Mouse (Mus musculus): ENCODE measurements around the gene Actr2.

The Actr2 gene

DNA sequence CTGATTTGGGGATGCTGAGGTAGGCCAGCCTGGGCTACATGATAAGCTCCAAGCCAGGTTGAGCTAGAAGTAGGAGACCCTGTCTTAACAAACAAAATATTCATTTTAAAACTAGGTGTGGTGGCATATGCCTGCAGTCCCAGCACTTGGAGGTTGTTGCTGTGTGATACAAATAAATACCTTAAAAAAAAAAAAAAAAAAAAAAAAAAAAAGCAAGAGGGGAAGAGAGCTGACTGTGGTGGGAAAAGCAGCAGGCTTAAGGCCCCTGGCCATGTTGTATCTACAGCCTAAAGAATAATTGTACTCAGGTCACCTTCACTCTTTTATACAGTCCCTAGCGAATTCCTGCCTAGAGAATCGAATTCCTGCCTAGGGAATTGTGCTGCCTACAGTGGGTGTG is 93.8 kb downstream of the Actr2 start:
- in situ Hi-C loops (cut with MboI, MseI), result loop anchor here (25.0 kb wide), 1 partner anchor 982 kb away; no protein-coding TSS in a partner anchor

DNA sequence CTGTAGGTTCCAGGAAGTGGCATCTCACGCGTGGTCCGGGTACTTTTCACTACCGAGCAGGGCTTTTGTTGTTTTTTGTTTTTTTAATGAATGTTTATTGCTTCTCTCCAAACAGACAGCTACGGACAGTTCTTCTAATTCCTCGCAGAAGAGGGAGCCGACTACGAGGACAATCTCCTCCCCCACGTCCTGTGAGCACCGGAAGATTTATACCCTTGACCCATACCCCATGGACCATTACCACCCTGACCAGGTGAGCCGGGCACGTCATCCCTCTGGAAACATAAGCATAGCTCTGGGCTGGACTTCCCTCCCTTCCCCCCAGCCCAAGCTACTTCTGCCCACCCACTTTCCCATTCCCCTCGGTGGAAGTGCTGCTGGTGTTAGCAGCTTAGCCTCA is 94.8 kb downstream of the Actr2 start:
- in situ Hi-C loops (cut with MboI, MseI), result loop anchor here (25.0 kb wide), 1 partner anchor 981 kb away; no protein-coding TSS in a partner anchor

DNA sequence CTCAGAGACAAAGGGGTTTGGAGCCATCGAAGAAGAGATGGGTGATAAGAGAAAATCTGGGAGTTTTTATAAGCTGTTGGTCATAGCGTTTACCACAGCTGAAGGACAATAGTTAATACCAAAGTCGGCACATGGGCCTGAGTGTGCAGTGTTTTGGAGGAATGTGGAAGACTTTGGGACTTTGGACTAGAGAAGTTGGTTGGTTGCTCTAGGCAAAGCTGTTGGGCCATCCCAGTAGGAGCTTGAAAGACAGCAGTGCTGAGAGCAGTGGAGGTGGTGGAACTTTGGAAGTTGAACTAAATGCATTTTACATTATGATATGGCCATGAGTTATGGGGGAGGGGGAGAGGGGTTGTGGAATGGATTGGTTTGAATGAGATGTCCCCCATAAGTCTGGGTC is 99.3 kb downstream of the Actr2 start:
- in situ Hi-C loops (cut with MboI, MseI), result loop anchor here (25.0 kb wide), 1 partner anchor 976 kb away; no protein-coding TSS in a partner anchor
